Mouse (Mus musculus) liver, postnatal 0 days (tissue): Measurements from ENCODE around the gene Map10.

Experiments used
- CTCF ChIP-seq: sonication (generic); IDR thresholded peaks from 2 replicates; pipeline ENCODE4 v1.5.1; 2016; ENCODE audit warnings: antibody characterized with exemption, low read depth
- EP300 ChIP-seq: IDR thresholded peaks from 2 replicates; pipeline ENCODE4 v1.6.1; 2016; ENCODE audit warnings: antibody characterized with exemption, low read depth, mild to moderate bottlenecking

- TF ChIP-seq EP300 (no peak), CTCF (no peak)
These were observed 27.8 kb upstream of the Map10 start for GRCm38 (mm10) chr8:125641808-125642207.
